ENCODE assay signal across 9 mouse cellular contexts in genomic region chr5:123150641-123151040, GRCm38 (mm10). TPM values are rescaled to one million over a fixed set of nuclear protein-coding genes. Genes with fewer than 3 reads are reported as not detected.
A peak's percentile ranks its signal among the peaks of the same experiment; 100 is the strongest.
DNase-seq lines count a peak whose midpoint lies in the region; ATAC-seq and TF ChIP-seq lines count a peak whose summit lies in the region.
"Had no signal": no experiment of that assay in that cellular context is flagged by ENCODE, and none has a peak within 500 bp of the region (broad histone marks: within the 10 kb centered on the region; RNA-seq: fewer than 3 reads in every experiment).

No protein-coding gene starts in this region.

- no peaks in the 10 kb centered on the region for H3K27me3 ChIP-seq in heart, postnatal 0 days (ENCODE audit: control insufficient read depth, insufficient read depth, low read length)
- no peaks in the 10 kb centered on the region for H3K27me3 ChIP-seq in lung, embryonic 16.5 days (ENCODE audit: control insufficient read depth, insufficient read depth, low read depth, low read length)
- no peaks in the 10 kb centered on the region for H3K27me3 ChIP-seq in splenic B cell, adult 2 months (ENCODE audit: control insufficient read depth, insufficient read depth, low read length, poor library complexity, severe bottlenecking)

- H3K4me3 ChIP-seq in heart, postnatal 0 days (ENCODE audit: low read depth, low read length), result peak overlapping the region; percentile 27
- H3K4me3 ChIP-seq in lung, embryonic 16.5 days (ENCODE audit: low read length), result peak overlapping the region; percentile 46

- TF ChIP-seq CTCF in heart, postnatal 0 days (IDR thresholded peaks at IDR 0.05; ENCODE audit: low read depth), result no peak

- peak overlapping the region; percentile 47 for H3K4me2 ChIP-seq in heart, postnatal 0 days (ENCODE audit: low read depth, low read length)
- H3K4me2 ChIP-seq in lung, embryonic 16.5 days (ENCODE audit: low read depth, low read length), result peak overlapping the region; percentile 60

- no peak for ATAC-seq in heart, postnatal 0 days (ENCODE audit: insufficient read depth, low read depth)
- no peak for ATAC-seq in lung, embryonic 16.5 days (ENCODE audit: low read depth)

- peak overlapping the region; percentile 49 for H3K27ac ChIP-seq in heart, postnatal 0 days (ENCODE audit: low read depth)
- H3K27ac ChIP-seq in lung, embryonic 16.5 days (ENCODE audit: low read length), result peak overlapping the region; percentile 54; the same call in 1 of the 2 replicates

- peaks cover 69% of the 10 kb centered on the region for H3K36me3 ChIP-seq in heart, postnatal 0 days (replicated peaks; ENCODE audit: control insufficient read depth, insufficient read depth, low read length)
- peaks cover 45% of the 10 kb centered on the region for H3K36me3 ChIP-seq in lung, embryonic 16.5 days (ENCODE audit: control insufficient read depth, insufficient read depth, low read length)
- H3K36me3 ChIP-seq in splenic B cell, adult 2 months (ENCODE audit: control insufficient read depth, insufficient read depth, low read length, poor library complexity, severe bottlenecking), result peaks cover 13% of the 10 kb centered on the region

- no peak overlapping the region for H3K9ac ChIP-seq in heart, postnatal 0 days (replicated peaks; ENCODE audit: low read depth, low read length)
- peak overlapping the region; percentile 31 for H3K9ac ChIP-seq in lung, embryonic 16.5 days (ENCODE audit: low read length)

- DNase-seq in cerebellum, adult 8-10 months, result peak; percentile 43
- no peak for DNase-seq in cerebellum, postnatal 14 days
- peak; percentile 92 for DNase-seq in R1 (ENCODE audit: low read depth, low spot score)
- DNase-seq in heart, postnatal 0 days (ENCODE audit: low spot score), result no peak
- DNase-seq in splenic B cell, adult 2 months (ENCODE audit: low read depth, low spot score), result peak; percentile 82
- no peak for DNase-seq in urinary bladder, adult 18-20 months (ENCODE audit: low spot score in 2 of 2)
- no peak for DNase-seq in frontal cortex, postnatal 14 days (ENCODE audit: low spot score in 2 of 2)

- TF ChIP-seq EP300 in heart, postnatal 0 days (IDR thresholded peaks at IDR 0.05; ENCODE audit: low read depth), result no peak

- WGBS in heart, postnatal 0 days, result 47% methylated on average over 7 of the region's 7 CpGs
- WGBS in lung, embryonic 16.5 days, result 23% methylated on average over 7 of the region's 7 CpGs

- H3K9me3 ChIP-seq in heart, postnatal 0 days (replicated peaks; ENCODE audit: control insufficient read depth, low read length), result no peaks in the 10 kb centered on the region
- H3K9me3 ChIP-seq in lung, embryonic 16.5 days (ENCODE audit: control insufficient read depth, low read length), result no peaks in the 10 kb centered on the region

- H3K4me1 ChIP-seq in heart, postnatal 0 days (ENCODE audit: control insufficient read depth, insufficient read depth), result peaks cover 26% of the 10 kb centered on the region
- H3K4me1 ChIP-seq in lung, embryonic 16.5 days (replicated peaks; ENCODE audit: control insufficient read depth, insufficient read depth, low read length), result peaks cover 32% of the 10 kb centered on the region

RNA-seq across cellular contexts. Expression of gene Setd1b, which starts 8.6 kb away (rescaled TPM):
- 5.5 and 6.1 TPM in 2 replicates for total RNA-seq in heart, postnatal 0 days (2014; rRNA removed; ENCODE audit: low replicate concordance)
- polyA plus RNA-seq in heart, postnatal 0 days (2015; fragmentation: Nextera tagmentation; extraction: Ambion mirVana), result 4.9 and 5.1 TPM in 2 replicates
- 8.4 and 9.1 TPM in 2 replicates for polyA plus RNA-seq in lung, embryonic 16.5 days (2015; fragmentation: Nextera tagmentation; extraction: Ambion mirVana)

RNA-seq across cellular contexts. Expression of gene Rhof, which starts 18.1 kb away (rescaled TPM):
- 1.4 and 2.1 TPM in 2 replicates for total RNA-seq in heart, postnatal 0 days (2014; rRNA removed; ENCODE audit: low replicate concordance)
- polyA plus RNA-seq in heart, postnatal 0 days (2015; fragmentation: Nextera tagmentation; extraction: Ambion mirVana), result 0.71 and 1.1 TPM in 2 replicates
- 5.3 and 5.6 TPM in 2 replicates for polyA plus RNA-seq in lung, embryonic 16.5 days (2015; fragmentation: Nextera tagmentation; extraction: Ambion mirVana)

RNA-seq across cellular contexts. Expression of gene Psmd9, which starts 18.6 kb away (rescaled TPM):
- 11.2 and 19.5 TPM in 2 replicates for total RNA-seq in heart, postnatal 0 days (2014; rRNA removed; ENCODE audit: low replicate concordance)
- 54.0 and 54.9 TPM in 2 replicates for polyA plus RNA-seq in heart, postnatal 0 days (2015; fragmentation: Nextera tagmentation; extraction: Ambion mirVana)
- 87.0 and 91.8 TPM in 2 replicates for polyA plus RNA-seq in lung, embryonic 16.5 days (2015; fragmentation: Nextera tagmentation; extraction: Ambion mirVana)

RNA-seq across cellular contexts. Expression of gene Hpd, which starts 31.9 kb away (rescaled TPM):
- 0.43 and 0.92 TPM in 2 replicates for total RNA-seq in heart, postnatal 0 days (2014; rRNA removed; ENCODE audit: low replicate concordance)
- not detected in 2 replicates for polyA plus RNA-seq in heart, postnatal 0 days (2015; fragmentation: Nextera tagmentation; extraction: Ambion mirVana)
- polyA plus RNA-seq in lung, embryonic 16.5 days (2015; fragmentation: Nextera tagmentation; extraction: Ambion mirVana), result 0.18 and 0.91 TPM in 2 replicates
- polyA plus RNA-seq: C2C12 had no signal

Comparison
In these comparisons a context has a peak if more than half of its experiments do, and no peak if none do; other contexts are left out.
1. DNase-seq: peak in cerebellum, adult 8-10 months (single experiment), R1 (single experiment) and splenic B cell, adult 2 months (single experiment); none in cerebellum, postnatal 14 days (0 of 2), heart, postnatal 0 days (single experiment), urinary bladder, adult 18-20 months (0 of 2) and frontal cortex, postnatal 14 days (0 of 2).